Mouse (Mus musculus) left cerebral cortex, adult 18-20 months (tissue): ENCODE data around the gene Ube2q1. TPM values are rescaled to one million over a fixed set of nuclear protein-coding genes. Genes with fewer than 3 reads are reported as not detected.

Source experiments
- DNase-seq, 2 experiments: peaks; one replicate each; pipeline ENCODE4 v3.0.0; 2021 to 2022; ENCODE audit warnings: low spot score in 2 of 2, mixed read lengths in 1 of 2
- total RNA-seq, 2 experiments: library from RNA; stranded (reverse); gene quantifications; 2 replicates each; pipeline ENCODE4 v1.2.3; 2021

The Ube2q1 gene
- total RNA-seq, 2 experiments from 2014 or later: 86.0 to 90.3 TPM

DNA sequence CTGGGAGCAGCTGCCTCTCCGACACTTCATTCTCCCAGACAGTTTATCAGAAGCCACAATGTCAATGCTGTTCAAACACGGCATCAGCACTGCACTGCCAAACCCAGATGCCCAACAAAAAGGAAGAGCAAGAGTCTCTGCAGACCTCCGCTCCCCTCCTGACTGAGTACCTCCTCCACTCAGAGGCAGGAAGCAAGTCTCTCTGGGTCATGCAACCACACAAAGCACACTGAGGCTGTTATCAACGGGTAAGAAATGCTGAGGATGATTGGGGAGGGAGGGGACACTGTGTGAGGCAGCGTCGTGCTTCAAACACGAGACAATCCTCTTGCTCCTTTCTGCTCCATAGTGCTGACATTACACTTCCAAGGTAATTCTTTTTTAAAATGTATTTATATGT is 46.5 kb downstream of the Ube2q1 start:
- DNase-seq: no peak

DNA sequence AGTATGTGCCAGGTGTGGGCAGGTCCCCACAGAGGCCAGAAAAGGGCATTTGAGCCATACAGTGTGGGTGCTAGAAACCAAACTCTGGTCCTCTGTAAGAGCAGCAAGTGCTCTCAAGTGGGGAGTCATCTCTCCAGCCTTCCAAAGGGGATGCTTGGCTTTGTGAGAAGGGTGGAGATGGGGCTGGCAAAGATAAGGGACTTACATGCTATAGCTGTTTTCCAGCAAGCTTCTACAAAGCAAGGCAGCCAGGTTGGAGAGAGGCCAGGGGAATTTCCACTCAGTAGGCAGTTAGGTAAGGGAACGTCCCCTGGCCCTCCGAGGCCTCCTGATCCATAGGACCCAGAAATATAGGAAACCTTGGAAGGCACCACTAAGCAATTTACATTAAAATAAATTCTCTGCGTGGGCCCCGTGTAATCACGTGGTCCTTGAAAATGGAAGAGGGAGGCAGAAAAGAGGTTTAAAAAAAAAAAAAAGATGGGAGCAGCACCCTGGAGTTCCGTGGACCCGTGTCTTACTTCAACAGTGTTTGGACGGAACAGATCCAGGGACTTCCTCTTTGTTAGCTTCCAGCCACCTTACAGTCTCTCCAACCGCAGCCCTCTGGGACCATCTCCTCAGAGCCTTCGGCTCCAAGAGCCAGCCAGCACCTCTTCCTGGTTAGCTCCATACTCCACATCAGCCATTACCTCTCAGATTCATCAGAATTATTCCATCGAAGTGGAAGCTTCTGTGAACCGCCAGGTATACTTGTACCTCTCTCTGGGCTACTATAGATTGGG is 47.1 kb downstream of the Ube2q1 start:
- no peak for DNase-seq

DNA sequence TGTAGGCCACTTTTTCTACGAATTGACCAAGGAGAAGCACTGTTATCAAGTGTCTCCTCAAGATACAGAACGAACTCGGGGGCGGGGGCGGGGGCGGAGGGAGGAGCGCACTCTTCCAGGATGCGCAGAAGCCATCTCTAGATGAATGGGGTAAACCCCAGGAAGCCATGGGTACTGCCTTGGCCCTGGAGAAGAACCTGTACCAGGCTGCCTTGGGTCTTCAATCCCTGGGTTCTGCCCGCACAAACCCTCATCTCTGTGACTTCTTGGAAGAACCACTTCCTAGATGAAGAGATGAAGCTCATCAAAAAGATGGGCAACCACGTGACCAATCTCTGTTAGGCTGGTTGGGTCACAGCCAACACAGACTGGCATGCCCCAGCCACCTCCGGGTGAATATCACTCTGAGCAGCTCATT is 47.7 kb downstream of the Ube2q1 start:
- no peak for DNase-seq

DNA sequence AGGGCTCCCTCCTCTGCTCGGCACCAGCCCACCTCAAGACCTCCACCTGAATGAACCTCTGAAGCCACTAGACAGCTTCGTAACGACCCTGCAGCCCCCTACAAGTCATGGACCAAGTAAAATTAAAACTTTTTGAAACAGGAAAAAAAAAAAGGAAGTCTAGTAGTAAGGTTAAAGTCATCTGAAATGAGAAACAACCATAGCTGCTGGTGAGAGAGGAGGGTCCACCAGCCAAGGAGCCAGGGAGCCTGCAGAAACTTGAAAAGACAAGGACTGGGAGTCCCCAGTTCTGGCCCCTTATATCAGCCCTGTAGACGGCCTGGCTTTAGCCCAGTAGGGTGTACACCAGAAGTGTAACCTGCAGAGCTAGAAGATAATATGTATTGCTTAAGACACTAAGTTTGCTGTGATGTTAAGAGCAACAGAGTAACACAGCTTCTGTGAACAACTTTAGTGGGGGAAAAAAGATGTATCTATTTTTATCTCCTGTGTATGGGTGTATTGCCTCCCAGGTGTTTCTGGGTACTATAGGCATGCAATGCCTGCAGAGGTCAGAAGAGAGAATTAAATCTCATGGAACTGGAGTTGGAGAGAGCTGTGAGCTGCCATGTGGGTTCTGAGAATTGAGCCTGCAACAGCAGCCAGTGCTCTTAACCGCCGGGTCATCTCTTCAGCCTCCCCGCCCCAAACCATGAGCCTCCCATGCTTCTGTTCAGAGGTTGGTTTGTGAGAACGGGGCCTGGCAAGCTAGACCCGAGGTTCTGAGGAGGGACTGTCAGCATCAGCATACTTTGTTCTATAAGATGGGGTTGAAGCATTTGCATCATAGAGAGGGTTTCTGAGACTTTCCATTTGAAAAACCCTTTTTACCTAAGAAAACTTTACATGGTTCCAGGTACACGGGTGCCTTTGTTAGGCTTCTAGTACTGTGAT is 48.4 kb downstream of the Ube2q1 start:
- DNase-seq: no peak

DNA sequence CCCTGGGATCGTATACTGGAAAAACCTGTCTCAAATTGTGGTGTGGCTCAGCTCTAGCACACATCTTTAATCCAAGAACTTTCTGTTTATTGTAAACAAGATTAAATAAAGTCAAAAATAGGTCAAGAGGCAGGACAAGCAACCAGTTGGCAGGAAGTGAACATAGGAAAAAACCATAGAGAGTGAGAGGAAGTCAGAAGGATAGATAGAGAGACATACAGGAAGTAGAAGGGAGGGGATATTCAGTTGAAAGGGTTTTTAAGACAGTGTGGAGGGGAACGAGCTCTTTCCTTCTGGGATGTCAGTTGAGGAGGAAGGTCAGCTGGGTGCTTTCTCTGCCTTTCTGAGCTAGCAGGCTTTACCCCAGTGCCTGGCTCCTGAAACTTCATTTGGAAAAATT is 50.2 kb downstream of the Ube2q1 start:
- no peak for DNase-seq

DNA sequence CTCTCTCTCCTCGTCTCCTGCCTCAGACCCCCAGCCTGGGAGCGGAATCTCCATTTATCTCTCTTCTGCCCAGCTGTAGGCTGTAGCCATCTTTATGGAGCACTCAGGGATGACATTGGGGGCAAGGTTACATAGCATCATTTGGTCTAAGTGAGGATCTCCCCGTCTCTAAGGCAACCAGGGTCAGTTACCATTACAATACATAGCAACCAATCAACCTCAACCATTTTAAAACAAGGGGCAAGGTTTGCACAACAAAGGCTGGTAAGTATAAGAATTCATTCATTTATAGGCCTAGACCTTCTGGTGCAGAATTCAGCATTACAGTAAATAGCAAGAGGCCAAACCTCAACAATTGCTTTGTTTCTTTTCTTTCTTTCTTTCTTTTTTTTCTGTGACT is 52.9 kb downstream of the Ube2q1 start:
- DNase-seq: no peak

DNA sequence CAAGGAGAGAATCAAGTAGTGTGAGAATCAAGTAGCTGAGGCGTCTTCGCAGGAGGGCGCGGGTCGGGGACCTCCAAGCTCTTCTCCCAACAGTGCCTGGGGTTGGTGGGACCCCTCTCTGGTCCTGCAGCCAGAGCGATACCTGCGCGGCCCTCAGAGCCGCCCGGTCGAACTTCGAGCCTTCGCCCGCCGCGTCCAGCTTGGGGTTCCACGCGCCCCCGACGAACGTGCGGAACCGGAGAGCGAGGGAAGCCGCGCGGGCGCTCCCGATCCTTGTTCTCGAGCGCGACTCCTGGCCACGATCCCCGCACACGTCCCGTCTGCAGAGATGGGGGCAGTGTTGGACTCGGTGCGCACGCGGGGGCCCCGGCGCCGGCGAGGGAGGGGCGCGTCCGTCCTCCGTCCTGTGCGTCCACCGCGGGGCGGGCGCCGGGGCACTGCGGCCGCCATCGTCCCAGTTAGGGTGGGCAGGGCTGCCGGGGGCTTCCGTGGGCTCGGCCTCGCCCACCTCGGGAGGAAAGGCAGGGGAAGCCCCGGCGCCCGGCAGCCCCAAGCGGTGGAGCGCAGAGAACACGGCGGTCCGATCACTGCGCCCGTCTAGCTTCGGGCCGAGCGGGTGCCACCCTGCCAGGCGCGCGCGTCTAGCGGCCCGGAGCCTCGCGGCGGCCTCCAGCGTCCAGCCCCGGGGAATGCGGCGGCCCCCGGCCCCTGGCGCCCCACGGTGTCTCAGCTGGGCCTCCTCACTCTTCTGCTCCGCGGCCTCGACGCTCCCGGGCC is 57.6 kb downstream of the Ube2q1 start, which contains the start of gene She:
Gene She (plus strand): TSS at position 556 of the 777 bp plus-strand sequence.
- DNase-seq: no peak

Other genes with a start within 250 kb of the Ube2q1 start
- 100 to 1,000 TPM; 137 to 151 TPM for gene Adar, start 58.6 kb upstream of the Ube2q1 start, total RNA-seq
- gene Chrnb2, start 9.0 kb upstream of the Ube2q1 start, total RNA-seq: 10 to 100 TPM; 28.6 to 30.0 TPM
- 1 to 10 TPM; 3.0 to 3.8 TPM for gene She, start 57.8 kb downstream of the Ube2q1 start, total RNA-seq
- 1 to 10 TPM; 3.4 to 3.9 TPM for gene Il6ra, start 139.6 kb downstream of the Ube2q1 start, total RNA-seq
- gene Atp8b2, start 189.9 kb downstream of the Ube2q1 start, total RNA-seq: 100 to 1,000 TPM in 1 of 2 experiments, 10 to 100 TPM in 1; 97.9 to 106 TPM
- gene Hax1, start 225.2 kb downstream of the Ube2q1 start, total RNA-seq: 100 to 1,000 TPM in 1 of 2 experiments, 10 to 100 TPM in 1; 90.8 to 101 TPM